Mouse (Mus musculus) liver, embryonic 15.5 days (tissue): ENCODE data around the gene Helb. TPM values are rescaled to one million over a fixed set of nuclear protein-coding genes. Genes with fewer than 3 reads are reported as not detected.

Experiments used
- ATAC-seq: fragments of 200-750 bp; cut with Nextera tagmentation; 2 replicates; pipeline ENCODE4 v1.8.0; 2017; ENCODE audit warnings: moderate number of reproducible peaks, mild to moderate bottlenecking, moderate library complexity; ENCODE audit not compliant: insufficient read depth
- H3K27ac ChIP-seq: fragments of 300-500 bp; sonication (generic); replicated peaks from 2 replicates; pipeline ENCODE4 v1.5.1; 2015; ENCODE audit warnings: mild to moderate bottlenecking, inconsistent platforms
- H3K27me3 ChIP-seq: fragments of 300-500 bp; sonication (generic); 2 replicates; pipeline ENCODE4 v1.6.1; 2015; ENCODE audit warnings: mild to moderate bottlenecking, inconsistent platforms
- H3K36me3 ChIP-seq: fragments of 300-500 bp; sonication (generic); replicated peaks from 2 replicates; pipeline ENCODE4 v1.6.1; 2015; ENCODE audit warnings: moderate library complexity, mild to moderate bottlenecking, inconsistent platforms
- H3K4me1 ChIP-seq: fragments of 300-500 bp; sonication (generic); replicated peaks from 2 replicates; pipeline ENCODE4 v1.6.1; 2015; ENCODE audit warnings: inconsistent platforms
- H3K4me2 ChIP-seq: fragments of 300-500 bp; sonication (generic); 2 replicates; pipeline ENCODE4 v1.6.1; 2015; ENCODE audit warnings: moderate library complexity, mild to moderate bottlenecking, inconsistent platforms
- H3K4me3 ChIP-seq: fragments of 300-500 bp; sonication (generic); replicated peaks from 2 replicates; pipeline ENCODE4 v1.5.1; 2015; ENCODE audit warnings: mild to moderate bottlenecking, inconsistent platforms
- H3K9ac ChIP-seq: fragments of 300-500 bp; sonication (generic); 2 replicates; pipeline ENCODE4 v1.6.1; 2015; ENCODE audit warnings: moderate library complexity, mild to moderate bottlenecking, inconsistent platforms
- H3K9me3 ChIP-seq: fragments of 300-500 bp; sonication (generic); replicated peaks from 2 replicates; pipeline ENCODE4 v1.6.1; 2016; ENCODE audit warnings: inconsistent platforms
- WGBS: fragments of 180-500 bp; shearing (Covaris S2); methylation state at CpG from one replicate; pipeline ENCODE4 v1.1.7; 2015; ENCODE audit warnings: mixed read lengths; ENCODE audit not compliant: insufficient replicate concordance; 5-methylcytosine and 5-hydroxymethylcytosine counted together
- polyA plus RNA-seq: library from polyadenylated mRNA; unstranded; fragments of >200 nt; fragmentation: Nextera tagmentation; extraction: Ambion mirVana; gene quantifications from 2 replicates; pipeline ENCODE4 v1.2.1, GENCODE M21; 2015

The Helb gene
- 7.4 and 8.2 TPM in 2 replicates for polyA plus RNA-seq

GRCm38 (mm10) chr10:120112507-120113396 lies at the start of gene Helb:
Gene Helb, minus strand, starts transcription at chr10:120112987.
- Histone ChIP-seq H3K27me3 (no peaks in the 10 kb centered on the region), H3K36me3 (peaks cover 30% of the 10 kb centered on the region), H3K9ac (peak within 1 kb of the TSS; percentile 84), H3K4me3 (peak within 1 kb of the TSS; percentile 85), H3K4me1 (peaks cover 22% of the 10 kb centered on the region), H3K4me2 (peak within 1 kb of the TSS; percentile 79), H3K27ac (peak within 1 kb of the TSS; percentile 98), H3K9me3 (no peaks in the 10 kb centered on the region)
- under 1% methylated on average over 55 of the region's 55 CpGs for WGBS
- ATAC-seq: peak; percentile 98

GRCm38 (mm10) chr10:120160533-120160932 lies 47.7 kb upstream of the Helb start:
- no peak overlapping the region for H3K4me2 ChIP-seq
- WGBS: 67% methylated on average over 9 of the region's 9 CpGs
- H3K9ac ChIP-seq: no peak overlapping the region
- H3K9me3 ChIP-seq: no peaks in the 10 kb centered on the region
- H3K36me3 ChIP-seq: no peaks in the 10 kb centered on the region
- no peaks in the 10 kb centered on the region for H3K4me1 ChIP-seq
- H3K4me3 ChIP-seq: no peak overlapping the region
- no peak overlapping the region for H3K27ac ChIP-seq
- no peak for ATAC-seq
- no peaks in the 10 kb centered on the region for H3K27me3 ChIP-seq

GRCm38 (mm10) chr10:120153911-120154310 lies 41.1 kb upstream of the Helb start:
- H3K9ac ChIP-seq: no peak overlapping the region
- no peak overlapping the region for H3K4me3 ChIP-seq
- no peak overlapping the region for H3K4me2 ChIP-seq
- no peaks in the 10 kb centered on the region for H3K36me3 ChIP-seq
- H3K9me3 ChIP-seq: no peaks in the 10 kb centered on the region; the same call in 1 of the 2 replicates
- no peaks in the 10 kb centered on the region for H3K4me1 ChIP-seq
- no peak for ATAC-seq
- no peaks in the 10 kb centered on the region for H3K27me3 ChIP-seq
- 64% methylated on average over 2 of the region's 2 CpGs for WGBS
- H3K27ac ChIP-seq: no peak overlapping the region

GRCm38 (mm10) chr10:120151672-120152071 lies 38.9 kb upstream of the Helb start:
- ATAC-seq: no peak
- H3K27ac ChIP-seq: no peak overlapping the region
- 79% methylated on average over 7 of the region's 7 CpGs for WGBS

GRCm38 (mm10) chr10:120140916-120141516 lies 28.2 kb upstream of the Helb start:
- Histone ChIP-seq H3K27ac (no peak overlapping the region), H3K4me3 (no peak overlapping the region), H3K9me3 (no peaks in the 10 kb centered on the region), H3K4me2 (no peak overlapping the region), H3K36me3 (no peaks in the 10 kb centered on the region), H3K9ac (no peak overlapping the region), H3K27me3 (no peaks in the 10 kb centered on the region), H3K4me1 (no peaks in the 10 kb centered on the region)
- no peak for ATAC-seq
- 26% methylated on average over 10 of the region's 10 CpGs for WGBS

More at GRCm38 (mm10) chr10:120151672-120152071, 38.9 kb upstream of the Helb start:
- Histone ChIP-seq H3K4me2 (no peak overlapping the region), H3K4me3 (no peak overlapping the region), H3K9ac (no peak overlapping the region), H3K27me3 (no peaks in the 10 kb centered on the region), H3K9me3 (no peaks in the 10 kb centered on the region; the same call in 1 of the 2 replicates), H3K36me3 (no peaks in the 10 kb centered on the region), H3K4me1 (no peaks in the 10 kb centered on the region)

- no peak overlapping the region for H3K4me2 ChIP-seq
- no peaks in the 10 kb centered on the region for H3K9me3 ChIP-seq
- no peak overlapping the region for H3K4me3 ChIP-seq
- H3K9ac ChIP-seq: no peak overlapping the region
- H3K4me1 ChIP-seq: no peaks in the 10 kb centered on the region
- H3K27me3 ChIP-seq: no peaks in the 10 kb centered on the region
- no peak overlapping the region for H3K27ac ChIP-seq
- no peak for ATAC-seq
- no peaks in the 10 kb centered on the region for H3K36me3 ChIP-seq
- WGBS: 17% methylated on average over 4 of the region's 4 CpGs
These were observed 27.4 kb upstream of the Helb start for GRCm38 (mm10) chr10:120140193-120140592.

- Histone ChIP-seq H3K9ac (no peak overlapping the region), H3K4me3 (no peak overlapping the region), H3K4me2 (no peak overlapping the region), H3K27me3 (no peaks in the 10 kb centered on the region), H3K27ac (no peak overlapping the region), H3K36me3 (no peaks in the 10 kb centered on the region), H3K4me1 (no peaks in the 10 kb centered on the region), H3K9me3 (no peaks in the 10 kb centered on the region)
- 46% methylated on average over 12 of the region's 12 CpGs for WGBS
- ATAC-seq: no peak
These were observed 23.3 kb upstream of the Helb start for GRCm38 (mm10) chr10:120136020-120136562.

GRCm38 (mm10) chr10:120133697-120134096 lies 20.9 kb upstream of the Helb start:
- Histone ChIP-seq H3K4me1 (no peaks in the 10 kb centered on the region), H3K9me3 (no peaks in the 10 kb centered on the region), H3K4me2 (no peak overlapping the region), H3K4me3 (no peak overlapping the region), H3K27ac (no peak overlapping the region), H3K36me3 (no peaks in the 10 kb centered on the region), H3K27me3 (0 out of 2 replicates have a peak, but pooled peaks cover 5% of the 10 kb centered on the region), H3K9ac (no peak overlapping the region)
- WGBS: 57% methylated on average over 11 of the region's 11 CpGs
- no peak for ATAC-seq

- 63% methylated on average over 16 of the region's 16 CpGs for WGBS
- ATAC-seq: no peak
- no peak overlapping the region for H3K9ac ChIP-seq
These were observed 17.8 kb upstream of the Helb start for GRCm38 (mm10) chr10:120130621-120131020.

GRCm38 (mm10) chr10:120128601-120129277 lies 16.0 kb upstream of the Helb start:
- H3K4me2 ChIP-seq: peak overlapping the region; percentile 1; the same call in 1 of the 2 replicates
- 31% methylated on average over 13 of the region's 13 CpGs for WGBS

More at GRCm38 (mm10) chr10:120130621-120131020, 17.8 kb upstream of the Helb start:
- no peak overlapping the region for H3K4me3 ChIP-seq
- H3K27ac ChIP-seq: no peak overlapping the region
- no peaks in the 10 kb centered on the region for H3K4me1 ChIP-seq
- H3K36me3 ChIP-seq: no peaks in the 10 kb centered on the region
- H3K27me3 ChIP-seq: peaks cover 8% of the 10 kb centered on the region; the same call in 1 of the 2 replicates
- no peaks in the 10 kb centered on the region for H3K9me3 ChIP-seq
- no peak overlapping the region for H3K4me2 ChIP-seq

More at GRCm38 (mm10) chr10:120128601-120129277, 16.0 kb upstream of the Helb start:
- ATAC-seq: no peak
- no peak overlapping the region for H3K4me3 ChIP-seq
- no peaks in the 10 kb centered on the region for H3K36me3 ChIP-seq
- H3K9me3 ChIP-seq: no peaks in the 10 kb centered on the region
- H3K9ac ChIP-seq: no peak overlapping the region
- H3K27me3 ChIP-seq: peaks cover 8% of the 10 kb centered on the region; the same call in 1 of the 2 replicates
- no peak overlapping the region for H3K27ac ChIP-seq
- no peaks in the 10 kb centered on the region for H3K4me1 ChIP-seq
